In genomic region chr1:155527787-155528158, GRCm38 (mm10) we compare ENCODE assay signal across 9 mouse cellular contexts. TPM values are rescaled to one million over a fixed set of nuclear protein-coding genes. Genes with fewer than 3 reads are reported as not detected.
DNase-seq lines count a peak whose midpoint lies in the region; ATAC-seq and TF ChIP-seq lines count a peak whose summit lies in the region.
"Had no signal": no experiment of that assay in that cellular context is flagged by ENCODE, and none has a peak within 500 bp of the region (broad histone marks: within the 10 kb centered on the region; RNA-seq: fewer than 3 reads in every experiment).

No protein-coding gene starts in this region.

- peaks cover 31% of the 10 kb centered on the region for H3K27me3 ChIP-seq in midbrain, embryonic 10.5 days (ENCODE audit: low read depth, poor library complexity, severe bottlenecking)
- H3K27me3 ChIP-seq in midbrain, embryonic 14.5 days (ENCODE audit: control insufficient read depth, insufficient read depth, low read length) = 0 out of 2 replicates have a peak, but pooled peaks cover 3% of the 10 kb centered on the region
- no peaks in the 10 kb centered on the region for H3K27me3 ChIP-seq in intestine, embryonic 15.5 days (replicated peaks)
- no peaks in the 10 kb centered on the region for H3K27me3 ChIP-seq in thymus, adult 2 months (ENCODE audit: control insufficient read depth, insufficient read depth, low read length)

- peaks cover 53% of the 10 kb centered on the region for H3K4me1 ChIP-seq in midbrain, embryonic 10.5 days
- H3K4me1 ChIP-seq in midbrain, embryonic 14.5 days (ENCODE audit: control insufficient read depth, insufficient read depth, low read length) = peaks cover 35% of the 10 kb centered on the region
- H3K4me1 ChIP-seq in intestine, embryonic 15.5 days (replicated peaks) = peaks cover 12% of the 10 kb centered on the region
- H3K4me1 ChIP-seq in thymus, adult 2 months (replicated peaks; ENCODE audit: control insufficient read depth, insufficient read depth, low read length) = 0 out of 2 replicates have a peak, but pooled peaks cover 2% of the 10 kb centered on the region

- ATAC-seq in frontal cortex, adult (ENCODE audit: low TSS enrichment) = peak; percentile 70
- no peak for ATAC-seq in midbrain, embryonic 14.5 days (ENCODE audit: low FRiP score, low TSS enrichment)
- peak; percentile 39 for ATAC-seq in intestine, embryonic 15.5 days

- H3K27ac ChIP-seq in midbrain, embryonic 10.5 days (replicated peaks) = peak overlapping the region; percentile 61
- no peak overlapping the region for H3K27ac ChIP-seq in midbrain, embryonic 14.5 days (replicated peaks; ENCODE audit: low read depth, low read length)
- H3K27ac ChIP-seq in intestine, embryonic 15.5 days = no peak overlapping the region
- no peak overlapping the region for H3K27ac ChIP-seq in thymus, adult 2 months (ENCODE audit: control insufficient read depth, insufficient read depth, low read length)

- H3K36me3 ChIP-seq in midbrain, embryonic 10.5 days = no peaks in the 10 kb centered on the region
- H3K36me3 ChIP-seq in midbrain, embryonic 14.5 days (ENCODE audit: control insufficient read depth, insufficient read depth, low read length) = no peaks in the 10 kb centered on the region
- no peaks in the 10 kb centered on the region for H3K36me3 ChIP-seq in intestine, embryonic 15.5 days
- no peaks in the 10 kb centered on the region for H3K36me3 ChIP-seq in thymus, adult 2 months (ENCODE audit: control insufficient read depth, insufficient read depth, low read length)

- H3K9ac ChIP-seq in midbrain, embryonic 14.5 days (replicated peaks; ENCODE audit: low read length) = no peak overlapping the region
- H3K9ac ChIP-seq in intestine, embryonic 15.5 days = no peak overlapping the region

- no peak for TF ChIP-seq CTCF in thymus, adult 2 months (IDR thresholded peaks at IDR 0.05; ENCODE audit: borderline replicate concordance, control insufficient read depth, extremely low read depth, insufficient read depth, low read length, poor library complexity)

- H3K9me3 ChIP-seq in midbrain, embryonic 10.5 days (replicated peaks) = no peaks in the 10 kb centered on the region
- no peaks in the 10 kb centered on the region for H3K9me3 ChIP-seq in midbrain, embryonic 14.5 days (ENCODE audit: control insufficient read depth, low read length)
- H3K9me3 ChIP-seq in intestine, embryonic 15.5 days = no peaks in the 10 kb centered on the region

- no peak for TF ChIP-seq POLR2A in thymus, adult 2 months (IDR thresholded peaks at IDR 0.05; ENCODE audit: control insufficient read depth, extremely low read depth, insufficient read depth, low read length, poor library complexity)

- H3K4me2 ChIP-seq in midbrain, embryonic 14.5 days (ENCODE audit: low read length) = no peak overlapping the region
- H3K4me2 ChIP-seq in intestine, embryonic 15.5 days (replicated peaks) = 0 out of 2 replicates have a peak overlapping the region, but pooled peaks have one; percentile 19

- whole genome bisulfite sequencing in midbrain, embryonic 10.5 days = 16% methylated on average over 8 of the region's 8 CpGs
- 15% methylated on average over 8 of the region's 8 CpGs for WGBS in midbrain, embryonic 14.5 days
- 16% methylated on average over 8 of the region's 8 CpGs for WGBS in intestine, embryonic 15.5 days
- 94% methylated on average over 8 of the region's 8 CpGs for WGBS in thymus, adult 2 months

- DNase-seq in frontal cortex, postnatal 25 days (ENCODE audit: low spot score in 2 of 2) = no peak
- no peak for DNase-seq in midbrain, embryonic 10.5 days (ENCODE audit: low spot score)
- DNase-seq in midbrain, embryonic 14.5 days = no peak
- peak; percentile 65 to 66 for DNase-seq in adrenal gland, postnatal 36 days
- no peak for DNase-seq in thymus, adult 2 months
- no peak for DNase-seq in left cerebral cortex, adult 8-10 months (ENCODE audit: low spot score in 2 of 2)
- DNase-seq: lung, postnatal 10 days had no signal

- no peak overlapping the region for H3K4me3 ChIP-seq in midbrain, embryonic 10.5 days
- no peak overlapping the region for H3K4me3 ChIP-seq in midbrain, embryonic 14.5 days (replicated peaks; ENCODE audit: low read depth, low read length)
- H3K4me3 ChIP-seq in intestine, embryonic 15.5 days (replicated peaks) = no peak overlapping the region
- H3K4me3 ChIP-seq in thymus, adult 2 months (ENCODE audit: control insufficient read depth, insufficient read depth, low read length) = no peak overlapping the region

RNA-seq across cellular contexts. Expression of gene Acbd6, which starts 30.1 kb away (rescaled TPM):
- polyA plus RNA-seq in midbrain, embryonic 10.5 days (2016; fragmentation: Nextera tagmentation; extraction: Ambion mirVana) = 69.1 and 71.5 TPM in 2 replicates
- 91.8 and 98.1 TPM in 2 replicates for polyA plus RNA-seq in midbrain, embryonic 14.5 days (2014; fragmentation: Nextera tagmentation; extraction: Ambion mirVana)
- 10 to 100 TPM; 67.2 to 75.2 TPM for total RNA-seq in adrenal gland, postnatal 36 days (2021)
- polyA plus RNA-seq in intestine, embryonic 15.5 days (2015; fragmentation: Nextera tagmentation; extraction: Ambion mirVana) = 64.8 and 71.5 TPM in 2 replicates
- polyA plus RNA-seq in thymus, adult 2 months (2012; rRNA removed) = 164 and 317 TPM in 2 replicates
- total RNA-seq in left cerebral cortex, adult 8-10 months (2022) = 100 to 1,000 TPM in 2 of 4 experiments, 10 to 100 TPM in 2; 88.2 to 109 (median 96.6) TPM

Comparison
In these comparisons a context has a peak if more than half of its experiments do, and no peak if none do; other contexts are left out.
1. DNase-seq: peak in adrenal gland, postnatal 36 days (2 of 2); none in frontal cortex, postnatal 25 days (0 of 2), midbrain, embryonic 10.5 days (single experiment), midbrain, embryonic 14.5 days (single experiment), thymus, adult 2 months (single experiment) and left cerebral cortex, adult 8-10 months (0 of 2).